Mouse (Mus musculus) neural tube, embryonic 12.5 days (tissue): ENCODE results near the gene Sec14l3. TPM values are rescaled to one million over a fixed set of nuclear protein-coding genes. Genes with fewer than 3 reads are reported as not detected.
A peak's percentile ranks its signal among the peaks of the same experiment; 100 is the strongest.

Experiments used
- ATAC-seq: fragments of 200-750 bp; cut with Nextera tagmentation; 2 replicates; pipeline ENCODE4 v1.8.0; 2017; ENCODE audit warnings: low read depth, mild to moderate bottlenecking, moderate TSS enrichment, moderate library complexity; ENCODE audit not compliant: low FRiP score
- H3K27ac ChIP-seq: fragments of 300-500 bp; sonication (generic); 2 replicates; pipeline ENCODE4 v1.5.1; 2016
- H3K27me3 ChIP-seq: fragments of 300-500 bp; sonication (generic); replicated peaks from 2 replicates; pipeline ENCODE4 v1.6.1; 2016; ENCODE audit warnings: mild to moderate bottlenecking
- H3K36me3 ChIP-seq: fragments of 300-500 bp; sonication (generic); 2 replicates; pipeline ENCODE4 v1.6.1; 2016; ENCODE audit warnings: mild to moderate bottlenecking
- H3K4me1 ChIP-seq: fragments of 300-500 bp; sonication (generic); 2 replicates; pipeline ENCODE4 v1.6.1; 2016
- H3K4me2 ChIP-seq: fragments of 300-500 bp; sonication (generic); replicated peaks from 2 replicates; pipeline ENCODE4 v1.6.1; 2016; ENCODE audit warnings: mild to moderate bottlenecking
- H3K4me3 ChIP-seq: fragments of 300-500 bp; sonication (generic); 2 replicates; pipeline ENCODE4 v1.5.1; 2016
- H3K9ac ChIP-seq: fragments of 300-500 bp; sonication (generic); 2 replicates; pipeline ENCODE4 v1.6.1; 2016; ENCODE audit warnings: mild to moderate bottlenecking
- H3K9me3 ChIP-seq: fragments of 300-500 bp; sonication (generic); 2 replicates; pipeline ENCODE4 v1.6.1; 2016; ENCODE audit warnings: mild to moderate bottlenecking
- WGBS: fragments of 180-500 bp; shearing (Covaris S2); methylation state at CpG from one replicate; pipeline ENCODE4 v1.1.7; 2016; 5-methylcytosine and 5-hydroxymethylcytosine counted together
- polyA plus RNA-seq: library from polyadenylated mRNA; unstranded; fragments of >200 nt; fragmentation: Nextera tagmentation; extraction: Ambion mirVana; gene quantifications from 2 replicates; pipeline ENCODE4 v1.2.1, GENCODE M21; 2016

The Sec14l3 gene
- polyA plus RNA-seq, 1 experiment from 2014 or later, result not detected

GRCm38 (mm10) chr11:4062981-4063380, 1.7 kb upstream of the Sec14l3 start:
- no peaks in the 10 kb centered on the region for H3K36me3 ChIP-seq
- ATAC-seq, result no peak
- H3K4me2 ChIP-seq, result no peak overlapping the region
- H3K9ac ChIP-seq, result no peak overlapping the region
- no peaks in the 10 kb centered on the region for H3K27me3 ChIP-seq
- no peak overlapping the region for H3K27ac ChIP-seq
- H3K4me3 ChIP-seq, result no peak overlapping the region
- WGBS, result 68% methylated on average over 6 of the region's 6 CpGs
- no peaks in the 10 kb centered on the region for H3K9me3 ChIP-seq
- H3K4me1 ChIP-seq, result no peaks in the 10 kb centered on the region

DNA sequence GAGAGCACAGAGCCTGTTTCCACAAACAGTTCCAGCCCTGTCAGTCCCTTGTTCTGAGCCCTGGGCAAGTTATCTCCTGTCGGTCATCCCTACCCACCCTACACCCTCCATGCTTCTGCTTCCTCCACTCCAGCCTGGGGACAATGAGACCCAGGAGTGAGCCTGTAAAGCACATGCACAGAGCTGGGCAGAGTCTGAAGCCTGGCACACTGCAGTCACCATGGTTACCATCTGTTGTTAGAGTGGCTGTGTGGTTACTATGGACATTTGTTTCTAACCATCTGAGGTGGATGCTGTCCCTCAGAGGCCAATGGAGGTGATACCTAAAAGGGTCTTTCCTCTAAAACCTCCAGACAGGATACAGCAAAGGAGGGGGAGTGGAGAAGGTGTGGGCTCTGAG, 5.0 kb downstream of the Sec14l3 start:
- H3K9ac ChIP-seq, result no peak overlapping the region
- no peaks in the 10 kb centered on the region for H3K4me1 ChIP-seq
- H3K27ac ChIP-seq, result no peak overlapping the region
- 68% methylated on average over 1 of the region's 1 CpGs for WGBS
- H3K4me3 ChIP-seq, result no peak overlapping the region
- no peak overlapping the region for H3K4me2 ChIP-seq
- H3K9me3 ChIP-seq, result no peaks in the 10 kb centered on the region
- H3K36me3 ChIP-seq, result no peaks in the 10 kb centered on the region
- no peak for ATAC-seq
- no peaks in the 10 kb centered on the region for H3K27me3 ChIP-seq

GRCm38 (mm10) chr11:4076633-4077032, 12.0 kb downstream of the Sec14l3 start:
- ATAC-seq, result no peak
- H3K4me1 ChIP-seq, result no peaks in the 10 kb centered on the region
- H3K36me3 ChIP-seq, result no peaks in the 10 kb centered on the region
- H3K4me3 ChIP-seq, result no peak overlapping the region
- WGBS, result 16% methylated on average over 8 of the region's 8 CpGs
- H3K27ac ChIP-seq, result no peak overlapping the region
- H3K9ac ChIP-seq, result no peak overlapping the region
- no peak overlapping the region for H3K4me2 ChIP-seq
- no peaks in the 10 kb centered on the region for H3K9me3 ChIP-seq
- no peaks in the 10 kb centered on the region for H3K27me3 ChIP-seq

DNA sequence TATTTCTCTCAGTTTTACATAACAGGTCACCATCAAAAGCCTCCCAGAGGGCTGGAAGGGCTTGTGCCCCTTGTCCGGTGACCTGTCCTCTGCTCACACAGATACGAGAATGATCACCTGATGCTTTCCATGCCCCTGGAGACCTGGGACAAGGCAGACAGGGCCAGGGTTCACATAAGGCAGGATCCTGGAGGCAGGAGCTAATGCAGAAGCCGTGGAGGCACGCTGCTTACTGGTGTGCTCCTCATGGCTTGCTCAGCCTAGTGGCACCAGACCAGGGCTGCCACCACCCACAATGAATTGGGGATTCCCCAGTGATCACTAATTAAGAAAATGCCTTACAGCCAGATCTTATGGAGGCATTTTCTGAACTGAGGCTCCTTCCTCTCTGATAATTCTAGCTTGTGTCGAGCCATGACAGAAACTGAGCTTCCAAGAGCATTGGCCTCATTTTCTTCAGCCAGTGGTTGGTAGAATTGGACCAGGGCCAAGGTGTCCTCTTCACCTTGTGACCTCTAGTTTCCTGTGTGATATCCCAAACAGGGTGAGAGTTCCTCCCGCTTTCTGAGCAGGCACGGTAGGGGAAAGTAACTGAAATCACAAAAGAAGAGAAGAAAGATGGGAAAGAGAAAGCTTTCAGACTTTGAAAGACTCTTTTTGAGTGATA, 13.8 kb downstream of the Sec14l3 start:
- WGBS, result 87% methylated on average over 7 of the region's 7 CpGs
- Histone ChIP-seq H3K4me2 (no peak overlapping the region), H3K36me3 (no peaks in the 10 kb centered on the region), H3K27me3 (no peaks in the 10 kb centered on the region), H3K4me1 (no peaks in the 10 kb centered on the region), H3K4me3 (no peak overlapping the region), H3K9ac (no peak overlapping the region), H3K9me3 (no peaks in the 10 kb centered on the region), H3K27ac (no peak overlapping the region)
- no peak for ATAC-seq

- WGBS, result 15% methylated on average over 4 of the region's 4 CpGs
- no peak overlapping the region for H3K27ac ChIP-seq
- H3K9me3 ChIP-seq, result no peaks in the 10 kb centered on the region
- H3K9ac ChIP-seq, result no peak overlapping the region
- H3K27me3 ChIP-seq, result no peaks in the 10 kb centered on the region
- no peak overlapping the region for H3K4me3 ChIP-seq
- H3K4me2 ChIP-seq, result no peak overlapping the region
- no peaks in the 10 kb centered on the region for H3K4me1 ChIP-seq
- H3K36me3 ChIP-seq, result no peaks in the 10 kb centered on the region
- no peak for ATAC-seq
These were observed 15.6 kb downstream of the Sec14l3 start for GRCm38 (mm10) chr11:4080219-4080618.

GRCm38 (mm10) chr11:4083316-4084078, 18.9 kb downstream of the Sec14l3 start:
- no peak overlapping the region for H3K27ac ChIP-seq
- H3K4me3 ChIP-seq, result no peak overlapping the region
- H3K27me3 ChIP-seq, result no peaks in the 10 kb centered on the region
- no peak overlapping the region for H3K9ac ChIP-seq
- H3K36me3 ChIP-seq, result no peaks in the 10 kb centered on the region
- H3K9me3 ChIP-seq, result no peaks in the 10 kb centered on the region
- WGBS, result 33% methylated on average over 5 of the region's 5 CpGs
- ATAC-seq, result 0 out of 2 replicates have a peak, but pooled peaks have one; percentile 37
- H3K4me1 ChIP-seq, result no peaks in the 10 kb centered on the region
- no peak overlapping the region for H3K4me2 ChIP-seq

DNA sequence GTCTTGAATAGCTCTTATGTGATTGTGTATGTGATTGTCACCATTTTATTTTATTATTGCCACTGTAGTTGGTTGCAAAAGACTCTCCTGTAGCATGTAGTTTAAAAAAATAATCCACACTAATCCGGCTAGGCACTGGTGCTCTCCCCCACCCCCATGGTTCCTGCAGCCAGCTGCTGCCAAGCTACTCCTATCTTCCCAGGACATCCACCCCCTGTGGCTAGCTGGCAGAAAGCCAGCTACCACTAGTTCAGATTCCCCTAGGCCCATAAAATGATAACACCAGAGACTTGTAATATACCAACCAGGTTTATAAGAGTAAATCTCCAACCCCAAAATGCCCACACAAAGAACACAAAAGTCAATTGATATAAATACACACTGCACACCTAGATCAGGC, 21.6 kb downstream of the Sec14l3 start:
- Histone ChIP-seq H3K36me3 (no peaks in the 10 kb centered on the region), H3K27me3 (no peaks in the 10 kb centered on the region), H3K4me2 (no peak overlapping the region), H3K27ac (no peak overlapping the region), H3K4me3 (no peak overlapping the region), H3K9ac (no peak overlapping the region), H3K4me1 (no peaks in the 10 kb centered on the region), H3K9me3 (no peaks in the 10 kb centered on the region)
- no peak for ATAC-seq
- WGBS, result 79% methylated on average over 1 of the region's 1 CpGs

DNA sequence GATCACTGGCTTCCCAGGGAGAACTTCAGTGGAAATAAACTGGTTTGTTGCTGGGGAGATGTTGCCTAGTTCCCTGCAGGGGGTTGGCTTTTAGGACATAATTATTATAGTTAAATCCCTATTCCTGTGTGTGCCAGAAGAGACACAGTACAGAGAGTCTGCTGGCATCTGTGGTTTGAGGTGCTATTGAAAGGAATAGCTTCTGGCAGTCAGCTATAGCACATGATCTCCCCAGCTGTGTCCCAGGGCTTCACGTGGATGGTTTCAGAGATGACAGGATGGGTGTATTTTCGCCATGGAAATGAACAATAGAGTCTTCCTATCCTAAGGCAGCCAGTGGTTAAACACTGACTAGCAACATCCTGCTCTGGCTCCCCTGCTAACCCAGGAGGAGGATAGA, 22.6 kb downstream of the Sec14l3 start:
- H3K27me3 ChIP-seq, result no peaks in the 10 kb centered on the region
- no peaks in the 10 kb centered on the region for H3K9me3 ChIP-seq
- WGBS, result 65% methylated on average over 2 of the region's 2 CpGs
- H3K4me2 ChIP-seq, result no peak overlapping the region
- H3K27ac ChIP-seq, result no peak overlapping the region
- no peaks in the 10 kb centered on the region for H3K4me1 ChIP-seq
- ATAC-seq, result no peak
- no peak overlapping the region for H3K4me3 ChIP-seq
- H3K9ac ChIP-seq, result no peak overlapping the region
- H3K36me3 ChIP-seq, result 0 out of 2 replicates have a peak, but pooled peaks cover 2% of the 10 kb centered on the region

DNA sequence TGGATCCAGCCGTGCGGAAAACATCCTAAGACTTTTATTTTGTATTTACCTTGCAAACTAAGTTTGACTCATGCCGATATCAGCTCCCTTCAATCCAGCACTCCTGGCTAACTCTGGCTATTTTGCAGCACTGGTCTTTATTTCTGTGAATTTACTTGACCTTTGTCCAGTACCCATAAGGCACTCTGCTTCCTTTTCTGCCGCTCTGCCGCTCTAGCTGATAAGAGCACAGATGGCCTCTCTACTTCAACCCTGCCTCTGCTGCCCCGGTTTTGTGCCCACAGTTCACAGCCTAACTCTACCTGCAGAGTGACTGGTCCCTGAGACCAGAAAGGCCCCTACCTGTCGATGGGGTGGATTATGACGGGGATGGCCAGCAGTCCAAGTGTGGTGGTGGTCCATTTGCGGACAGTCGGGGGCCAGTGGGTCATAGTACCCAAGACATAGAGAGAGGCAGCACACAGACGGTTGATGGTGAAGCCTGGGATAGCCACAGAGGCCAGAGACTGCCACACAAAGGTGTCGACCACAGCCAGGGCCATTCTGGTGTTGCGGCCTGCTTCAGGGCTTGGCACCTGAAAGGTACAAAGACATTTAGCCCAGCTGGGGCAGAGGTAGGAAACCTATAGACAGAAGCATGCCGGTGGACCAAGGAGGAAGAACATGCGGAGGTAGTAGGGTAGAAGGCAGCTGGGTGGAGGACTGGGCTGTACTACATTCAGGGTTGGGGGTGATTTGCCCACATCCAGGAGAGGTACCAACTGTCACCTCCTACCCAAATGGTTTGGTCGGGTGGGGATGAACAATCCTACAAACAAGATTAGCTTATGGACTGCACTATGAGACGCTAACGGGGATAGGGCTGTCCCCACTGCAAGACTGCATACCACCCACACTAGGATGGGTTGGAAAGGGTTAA, 29.1 kb downstream of the Sec14l3 start:
- ATAC-seq, result no peak
- Histone ChIP-seq H3K4me3 (no peak overlapping the region), H3K9ac (no peak overlapping the region)

GRCm38 (mm10) chr11:4094378-4095170, 29.9 kb downstream of the Sec14l3 start:
- WGBS, result 6% methylated on average over 24 of the region's 24 CpGs
- Histone ChIP-seq H3K27ac (no peak overlapping the region), H3K36me3 (0 out of 2 replicates have a peak, but pooled peaks cover 2% of the 10 kb centered on the region), H3K4me2 (peak overlapping the region; percentile 90), H3K9ac (peak overlapping the region; percentile 35; the same call in 1 of the 2 replicates), H3K4me1 (peaks cover 26% of the 10 kb centered on the region), H3K9me3 (no peaks in the 10 kb centered on the region), H3K27me3 (no peaks in the 10 kb centered on the region), H3K4me3 (peak overlapping the region; percentile 39)
- no peak for ATAC-seq

More for the DNA sequence above, 29.1 kb downstream of the Sec14l3 start:
- Histone ChIP-seq H3K9me3 (no peaks in the 10 kb centered on the region), H3K27me3 (no peaks in the 10 kb centered on the region), H3K27ac (no peak overlapping the region), H3K4me2 (peak overlapping the region; percentile 90), H3K36me3 (0 out of 2 replicates have a peak, but pooled peaks cover 2% of the 10 kb centered on the region), H3K4me1 (peaks cover 26% of the 10 kb centered on the region)
- WGBS, result 87% methylated on average over 18 of the region's 18 CpGs
